Mouse (Mus musculus) hematopoietic stem cell, adult 5-6 weeks (primary cell): ENCODE data around the gene Myh10. TPM values are rescaled to one million over a fixed set of nuclear protein-coding genes. Genes with fewer than 3 reads are reported as not detected.

Experiments used
- ATAC-seq, 2 experiments: fragments of 125-278 bp in 1 of 2; replicated peaks in 1 of 2; 2 replicates each; pipeline ENCODE4 v1.8.0; 2016 to 2017; ENCODE audit warnings: inconsistent platforms in 2 of 2, mild to moderate bottlenecking in 2 of 2, moderate number of reproducible peaks in 2 of 2, low read depth in 1 of 2, moderate TSS enrichment in 1 of 2; ENCODE audit not compliant: low FRiP score in 2 of 2, poor library complexity in 2 of 2, severe bottlenecking in 2 of 2, insufficient read depth in 1 of 2, low TSS enrichment in 1 of 2
- total RNA-seq: library from RNA; stranded (forward); fragments of 172-1452, 232-1000 nt; gene quantifications from 2 replicates; pipeline ENCODE4 v1.2.3, GENCODE M21; 2017

Myh10 gene
- total RNA-seq, 1 experiment from 2014 or later: 7.9 TPM

GRCm38 (mm10) chr11:68689304-68689703 is 2.1 kb upstream of the Myh10 start:
- no peak for ATAC-seq

- ATAC-seq: no peak
Observed at GRCm38 (mm10) chr11:68690465-68690864, 894 bp upstream of the Myh10 start.

GRCm38 (mm10) chr11:68692010-68692692 is 792 bp downstream of the Myh10 start:
- no peak for ATAC-seq

GRCm38 (mm10) chr11:68692693-68693446 is 1.5 kb downstream of the Myh10 start:
- no peak for ATAC-seq

GRCm38 (mm10) chr11:68693447-68694040 is 2.2 kb downstream of the Myh10 start:
- ATAC-seq: no peak

GRCm38 (mm10) chr11:68702370-68702769 is 11.0 kb downstream of the Myh10 start:
- no peak for ATAC-seq

GRCm38 (mm10) chr11:68703360-68703759 is 12.0 kb downstream of the Myh10 start:
- ATAC-seq: no peak

GRCm38 (mm10) chr11:68704258-68704657 is 12.9 kb downstream of the Myh10 start:
- ATAC-seq: no peak

GRCm38 (mm10) chr11:68704847-68705246 is 13.5 kb downstream of the Myh10 start:
- ATAC-seq: no peak

GRCm38 (mm10) chr11:68706524-68707429 is 15.4 kb downstream of the Myh10 start:
- peak; percentile 42 to 53; a peak in 3 of 4 replicates for ATAC-seq

GRCm38 (mm10) chr11:68707881-68708582 is 16.7 kb downstream of the Myh10 start:
- no peak for ATAC-seq

- no peak for ATAC-seq
Observed at GRCm38 (mm10) chr11:68716167-68716566, 24.8 kb downstream of the Myh10 start.

GRCm38 (mm10) chr11:68717171-68717840 is 25.9 kb downstream of the Myh10 start:
- ATAC-seq: no peak

- no peak for ATAC-seq
Observed at GRCm38 (mm10) chr11:68719096-68719648, 27.8 kb downstream of the Myh10 start.

GRCm38 (mm10) chr11:68719774-68720173 is 28.4 kb downstream of the Myh10 start:
- ATAC-seq: no peak

- ATAC-seq: no peak
Observed at GRCm38 (mm10) chr11:68724117-68724516, 32.8 kb downstream of the Myh10 start.
